8 mouse cellular contexts compared by ENCODE assay signal in genomic region chr2:170132716-170133092, GRCm38 (mm10). TPM values are rescaled to one million over a fixed set of nuclear protein-coding genes. Genes with fewer than 3 reads are reported as not detected.
A peak's percentile ranks its signal among the peaks of the same experiment; 100 is the strongest.
DNase-seq lines count a peak whose midpoint lies in the region; ATAC-seq and TF ChIP-seq lines count a peak whose summit lies in the region.

No protein-coding gene starts in this region.

- H3K36me3 ChIP-seq in kidney, adult 2 months (ENCODE audit: control insufficient read depth, insufficient read depth, low read length) = no peaks in the 10 kb centered on the region
- no peaks in the 10 kb centered on the region for H3K36me3 ChIP-seq in hindbrain, embryonic 11.5 days (ENCODE audit: control insufficient read depth, insufficient read depth, low read length)
- H3K36me3 ChIP-seq in midbrain, embryonic 11.5 days (ENCODE audit: control insufficient read depth, insufficient read depth, low read length) = no peaks in the 10 kb centered on the region

- peak; percentile 61 for DNase-seq in kidney, adult 2 months
- DNase-seq in kidney, postnatal 14 days = no peak
- no peak for DNase-seq in hindbrain, embryonic 11.5 days (ENCODE audit: low spot score)
- DNase-seq in midbrain, embryonic 11.5 days (ENCODE audit: low spot score, missing footprints) = no peak
- DNase-seq in embryo, embryonic 10 days (ENCODE audit: low spot score) = no peak
- no peak for DNase-seq in layer of hippocampus, adult 9-10 months (ENCODE audit: low spot score)
- no peak for DNase-seq in B cell, adult 2 months

- ATAC-seq in hindbrain, embryonic 11.5 days (ENCODE audit: low FRiP score) = no peak
- no peak for ATAC-seq in midbrain, embryonic 11.5 days (ENCODE audit: low FRiP score)

- TF ChIP-seq POLR2A in kidney, adult 2 months (IDR thresholded peaks at IDR 0.05; ENCODE audit: low read depth, low read length) = no peak
- TF ChIP-seq POLR2A in bone marrow, adult 2 months (IDR thresholded peaks at IDR 0.05; ENCODE audit: borderline replicate concordance, control insufficient read depth, low read depth, low read length) = no peak

- TF ChIP-seq CTCF in kidney, adult 2 months (conservative IDR thresholded peaks at IDR 0.05; ENCODE audit: insufficient read depth, insufficient read length, low read depth, low read length) = no peak
- no peak for TF ChIP-seq CTCF in bone marrow, adult 2 months (IDR thresholded peaks at IDR 0.05; ENCODE audit: control insufficient read depth, insufficient read depth, low read length)

- H3K4me2 ChIP-seq in hindbrain, embryonic 11.5 days (replicated peaks; ENCODE audit: low read depth, low read length) = peak overlapping the region; percentile 62
- H3K4me2 ChIP-seq in midbrain, embryonic 11.5 days = peak overlapping the region; percentile 74

- H3K27me3 ChIP-seq in kidney, adult 2 months (replicated peaks; ENCODE audit: control insufficient read depth, insufficient read depth, low read length) = no peaks in the 10 kb centered on the region
- H3K27me3 ChIP-seq in hindbrain, embryonic 11.5 days (ENCODE audit: control insufficient read depth, insufficient read depth, low read length) = no peaks in the 10 kb centered on the region
- H3K27me3 ChIP-seq in midbrain, embryonic 11.5 days (ENCODE audit: control insufficient read depth, insufficient read depth, low read length) = no peaks in the 10 kb centered on the region

- peak overlapping the region; percentile 68 for H3K4me3 ChIP-seq in kidney, adult 2 months (ENCODE audit: insufficient read depth, low read depth, low read length)
- peak overlapping the region; percentile 84 for H3K4me3 ChIP-seq in bone marrow, adult 2 months (replicated peaks; ENCODE audit: control insufficient read depth, low read depth, low read length)
- H3K4me3 ChIP-seq in hindbrain, embryonic 11.5 days (ENCODE audit: low read depth, low read length) = peak overlapping the region; percentile 34; the same call in 1 of the 2 replicates
- peak overlapping the region; percentile 34 for H3K4me3 ChIP-seq in midbrain, embryonic 11.5 days (ENCODE audit: low read depth, low read length)

- under 1% methylated on average over 3 of the region's 3 CpGs for WGBS in kidney, adult 2 months
- 0% methylated on average over 3 of the region's 3 CpGs for WGBS in bone marrow, adult 2 months
- WGBS in hindbrain, embryonic 11.5 days = 0% methylated on average over 3 of the region's 3 CpGs
- 0% methylated on average over 3 of the region's 3 CpGs for WGBS in midbrain, embryonic 11.5 days

- peak overlapping the region; percentile 88 for H3K27ac ChIP-seq in kidney, adult 2 months (ENCODE audit: insufficient read depth, low read depth, low read length)
- peak overlapping the region; percentile 91; the same call in 1 of the 2 replicates for H3K27ac ChIP-seq in bone marrow, adult 2 months (ENCODE audit: control insufficient read depth, insufficient read depth, low read depth, low read length, poor library complexity)
- peak overlapping the region; percentile 37; the same call in 1 of the 2 replicates for H3K27ac ChIP-seq in hindbrain, embryonic 11.5 days (ENCODE audit: low read depth, low read length)
- no peak overlapping the region; the same call in 1 of the 2 replicates for H3K27ac ChIP-seq in midbrain, embryonic 11.5 days (ENCODE audit: low read depth, low read length)

- H3K9me3 ChIP-seq in hindbrain, embryonic 11.5 days (ENCODE audit: control insufficient read depth, low read length) = no peaks in the 10 kb centered on the region
- H3K9me3 ChIP-seq in midbrain, embryonic 11.5 days (ENCODE audit: control insufficient read depth, low read length) = no peaks in the 10 kb centered on the region

- H3K4me1 ChIP-seq in kidney, adult 2 months (ENCODE audit: control insufficient read depth, insufficient read depth, low read length) = peaks cover 14% of the 10 kb centered on the region
- H3K4me1 ChIP-seq in bone marrow, adult 2 months (ENCODE audit: control insufficient read depth, insufficient read depth, low read length) = peaks cover 1% of the 10 kb centered on the region; the same call in 1 of the 2 replicates
- H3K4me1 ChIP-seq in hindbrain, embryonic 11.5 days (replicated peaks; ENCODE audit: control insufficient read depth, insufficient read depth, low read length) = no peaks in the 10 kb centered on the region; the same call in 1 of the 2 replicates
- H3K4me1 ChIP-seq in midbrain, embryonic 11.5 days (ENCODE audit: control insufficient read depth, insufficient read depth, low read length) = peaks cover 42% of the 10 kb centered on the region

- H3K9ac ChIP-seq in hindbrain, embryonic 11.5 days (ENCODE audit: low read depth, low read length) = peak overlapping the region; percentile 61
- peak overlapping the region; percentile 63 for H3K9ac ChIP-seq in midbrain, embryonic 11.5 days (ENCODE audit: low read length)

RNA-seq across cellular contexts. Expression of gene Zfp217, which starts 15.2 kb away (rescaled TPM):
- polyA plus RNA-seq in kidney, adult 2 months (2012; rRNA removed) = 7.0 and 8.2 TPM in 2 replicates
- 10.1 and 23.7 TPM in 2 replicates for polyA plus RNA-seq in bone marrow, adult 2 months (2011; ENCODE audit: insufficient read depth, insufficient read length, low replicate concordance, missing spikeins)
- 3.2 and 4.8 TPM in 2 replicates for polyA plus RNA-seq in hindbrain, embryonic 11.5 days (2014; fragmentation: Nextera tagmentation; extraction: Ambion mirVana)
- 3.0 and 3.2 TPM in 2 replicates for polyA plus RNA-seq in midbrain, embryonic 11.5 days (2014; fragmentation: Nextera tagmentation; extraction: Ambion mirVana)

Comparison
In these comparisons a context has a peak if more than half of its experiments do, and no peak if none do; other contexts are left out.
1. H3K4me3 ChIP-seq: peak in every context shown above with its lines; median percentile 84 in bone marrow, adult 2 months; 68 in kidney, adult 2 months; 34 in hindbrain, embryonic 11.5 days; 34 in midbrain, embryonic 11.5 days.